Mouse (Mus musculus): ENCODE data around the gene Arfip1. TPM values are rescaled to one million over a fixed set of nuclear protein-coding genes. Genes with fewer than 3 reads are reported as not detected.
A peak's percentile ranks its signal among the peaks of the same experiment; 100 is the strongest.

The Arfip1 gene
- total RNA-seq, 2 experiments from 2014 or later: 38.6 to 48.6 TPM

DNA sequence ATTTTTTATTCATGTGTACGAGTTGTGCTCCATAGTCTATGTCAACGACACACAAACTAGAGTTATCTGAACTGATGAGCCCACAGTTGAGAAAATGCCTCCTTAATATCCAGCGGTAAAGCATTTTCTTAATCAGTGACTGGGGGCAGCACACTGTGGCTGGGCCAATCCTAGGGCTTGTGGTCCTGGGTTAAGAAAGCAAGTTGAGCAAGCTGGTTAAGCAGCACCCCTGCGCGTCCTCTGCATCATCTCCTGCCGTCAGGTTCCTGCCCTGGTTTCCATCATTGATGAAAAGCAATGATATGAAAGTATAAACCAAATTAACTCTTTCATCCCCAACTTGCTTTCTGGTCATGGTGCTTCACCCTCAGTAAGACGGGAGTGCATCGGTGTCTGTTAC is 89.8 kb downstream of the Arfip1 start:
- DNase-seq (ENCODE audit: low spot score in 2 of 2): no peak

DNA sequence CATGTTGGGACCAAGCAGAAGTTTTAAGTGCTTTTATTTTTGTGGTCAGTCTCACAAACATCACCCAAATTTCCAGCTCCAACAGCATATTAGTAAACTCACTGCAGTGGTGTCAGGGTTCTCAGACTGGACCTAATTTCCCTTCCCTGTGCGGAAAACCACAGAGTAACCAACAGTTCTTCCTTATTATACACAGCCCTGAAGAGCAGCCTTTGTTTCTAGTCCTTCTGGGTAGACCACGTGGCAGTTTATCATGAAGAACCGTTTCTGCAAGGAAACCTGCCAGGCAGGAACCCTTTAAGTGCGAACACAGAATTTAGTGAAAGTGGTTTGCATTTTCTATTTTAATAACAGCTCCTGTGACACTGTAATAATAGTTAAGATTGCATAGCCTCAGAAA is 90.3 kb downstream of the Arfip1 start:
- DNase-seq (ENCODE audit: low spot score in 2 of 2): no peak

DNA sequence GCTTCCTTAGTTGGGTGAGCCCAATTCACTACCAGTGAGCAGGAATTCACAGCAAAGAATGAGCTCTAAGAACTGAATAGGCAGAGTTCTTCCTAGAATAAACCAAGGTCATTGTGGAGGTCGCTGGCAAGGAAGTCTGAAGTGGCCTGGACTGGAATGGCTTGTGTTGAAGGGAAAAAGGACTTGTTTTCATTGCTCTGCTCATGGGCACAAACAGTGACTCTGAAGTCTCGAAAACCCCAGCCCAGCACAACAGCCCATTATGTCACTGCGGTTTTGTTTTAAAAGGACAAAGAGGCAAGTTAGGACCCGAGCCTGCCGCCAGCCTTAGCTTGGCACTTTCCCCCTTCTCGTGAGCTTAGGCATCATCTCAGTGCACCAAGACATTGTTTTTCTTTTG is 93.7 kb downstream of the Arfip1 start:
- DNase-seq (ENCODE audit: low spot score in 2 of 2): no peak

DNA sequence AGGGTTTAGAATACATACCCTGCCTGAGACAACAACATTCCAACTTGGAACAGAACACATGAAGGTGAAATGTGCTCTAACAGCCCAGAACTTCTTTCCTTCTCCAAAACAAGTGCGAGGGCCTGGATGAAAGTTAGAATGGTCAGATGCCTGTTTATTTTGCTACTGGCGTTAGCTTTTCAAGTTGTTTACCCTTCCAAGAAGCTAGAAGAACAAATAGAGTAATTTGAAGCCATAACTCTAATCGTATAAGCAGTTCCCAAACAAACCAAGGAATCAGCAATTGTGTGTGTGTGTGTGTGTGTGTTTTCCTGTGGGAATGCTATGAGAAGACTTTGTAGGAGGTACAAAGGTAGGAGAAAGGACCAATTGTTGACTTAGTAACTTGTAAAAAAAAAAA is 97.5 kb downstream of the Arfip1 start:
- no peak for DNase-seq (ENCODE audit: low spot score in 2 of 2)

DNA sequence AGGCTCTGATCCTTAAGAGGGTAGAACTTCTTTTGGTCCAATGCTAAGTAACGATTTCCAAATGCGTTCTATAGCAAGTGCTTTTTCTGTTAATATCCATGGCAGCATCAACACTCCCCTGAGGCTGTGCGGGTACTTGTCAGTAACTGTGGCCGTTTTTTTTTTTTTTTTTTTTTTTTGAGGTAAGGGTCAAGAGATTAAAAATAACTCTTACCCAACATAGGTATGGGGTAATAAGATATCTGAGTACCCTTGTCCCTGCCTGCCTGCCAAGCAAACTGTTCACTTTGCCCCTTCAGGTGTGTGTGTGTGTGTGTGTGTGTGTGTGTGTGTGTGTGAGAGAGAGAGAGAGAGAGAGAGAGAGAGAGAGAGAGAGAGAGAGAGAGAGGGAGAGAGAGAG is 98.1 kb downstream of the Arfip1 start:
- no peak for DNase-seq (ENCODE audit: low spot score in 2 of 2)

DNA sequence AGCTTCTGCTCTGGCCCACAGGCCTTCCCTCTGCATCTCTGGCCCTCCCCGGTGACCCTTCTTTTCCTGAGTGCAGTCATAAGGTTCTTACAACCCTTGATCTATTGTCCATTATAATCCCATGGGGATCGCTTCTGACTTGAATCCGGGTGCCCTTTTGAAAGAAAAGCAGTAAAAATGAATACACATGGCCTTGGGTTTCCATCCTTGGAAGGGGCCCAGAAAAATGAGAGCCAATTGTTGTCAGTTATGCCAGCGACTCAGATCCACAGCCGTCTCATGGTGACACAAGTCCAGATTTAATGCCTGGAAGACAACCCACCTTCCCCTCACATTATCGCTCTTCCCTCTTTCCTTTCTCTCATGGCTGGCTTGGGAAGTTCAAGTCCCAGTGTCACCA is 100.3 kb downstream of the Arfip1 start:
- peak in 1 of 2 experiments; percentile 38 for DNase-seq (ENCODE audit: low spot score in 2 of 2)

DNA sequence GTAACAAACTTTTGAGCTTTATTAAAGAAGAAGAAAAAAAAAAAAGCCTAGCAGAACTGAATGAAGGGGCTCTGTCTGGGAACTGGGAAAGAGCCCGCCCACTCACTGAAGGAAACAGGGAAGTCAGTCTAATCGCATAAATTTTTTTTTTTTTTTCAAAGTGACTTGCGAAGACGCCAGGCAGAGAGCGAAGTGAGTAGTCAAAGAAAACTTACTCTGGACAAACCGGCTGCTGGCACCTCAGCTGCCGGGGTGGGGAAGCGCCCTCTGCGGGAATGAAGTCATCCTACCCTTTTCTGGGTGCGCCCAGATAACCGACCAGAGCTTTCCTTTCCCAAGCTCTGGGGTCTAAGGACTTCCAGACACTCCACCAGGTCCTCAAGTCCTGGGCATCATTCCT is 101.3 kb downstream of the Arfip1 start:
- peak in 1 of 2 experiments; percentile 30 for DNase-seq (ENCODE audit: low spot score in 2 of 2)

DNA sequence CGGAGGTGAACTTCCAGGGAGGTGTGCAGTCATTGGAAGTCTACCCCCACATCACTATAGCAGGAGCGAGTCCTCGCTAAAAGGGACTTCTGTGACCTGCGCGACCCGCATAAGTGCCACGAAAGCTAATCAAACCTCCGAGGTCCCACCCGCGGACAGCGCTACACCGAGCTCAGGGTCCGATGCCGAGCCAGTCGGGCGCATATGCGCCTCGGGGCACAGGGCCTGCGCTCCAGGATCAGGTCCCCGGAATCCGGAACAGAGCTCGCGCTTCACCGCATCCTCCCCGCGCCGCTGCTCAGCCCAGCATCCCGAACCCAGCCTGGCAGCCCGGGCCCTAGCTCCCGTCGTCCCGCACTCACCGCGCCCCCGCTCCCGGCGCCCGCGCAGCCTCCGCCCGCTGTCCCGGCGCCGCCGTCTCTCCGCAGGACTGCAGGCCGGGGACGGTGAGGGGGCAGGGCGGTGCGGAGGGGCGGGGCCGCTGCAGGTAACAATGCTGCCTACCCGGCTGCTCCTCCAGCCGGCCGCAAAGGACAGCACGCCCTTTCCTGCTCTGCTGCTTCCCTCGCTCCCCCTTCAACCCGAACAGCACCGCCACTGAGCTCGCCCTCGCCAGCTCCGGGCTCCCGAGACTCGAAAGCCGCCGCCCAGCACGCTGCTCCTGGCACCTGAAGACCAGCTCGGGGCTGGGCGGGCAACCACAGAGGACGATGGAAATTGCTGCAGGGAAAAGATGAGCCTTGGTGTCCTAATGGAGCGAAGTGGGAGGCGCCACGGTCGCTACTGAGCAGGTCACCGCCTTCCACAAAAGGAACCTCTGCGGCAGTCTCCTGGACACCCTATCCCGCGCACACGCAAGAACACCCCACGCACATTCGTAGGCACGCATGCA is 102.2 kb downstream of the Arfip1 start, which contains the start of gene Fhdc1:
Fhdc1 (minus strand) TSS at position 424 of the 892 bp plus-strand sequence.
- peak; percentile 47 to 61 for DNase-seq (ENCODE audit: low spot score in 2 of 2)

DNA sequence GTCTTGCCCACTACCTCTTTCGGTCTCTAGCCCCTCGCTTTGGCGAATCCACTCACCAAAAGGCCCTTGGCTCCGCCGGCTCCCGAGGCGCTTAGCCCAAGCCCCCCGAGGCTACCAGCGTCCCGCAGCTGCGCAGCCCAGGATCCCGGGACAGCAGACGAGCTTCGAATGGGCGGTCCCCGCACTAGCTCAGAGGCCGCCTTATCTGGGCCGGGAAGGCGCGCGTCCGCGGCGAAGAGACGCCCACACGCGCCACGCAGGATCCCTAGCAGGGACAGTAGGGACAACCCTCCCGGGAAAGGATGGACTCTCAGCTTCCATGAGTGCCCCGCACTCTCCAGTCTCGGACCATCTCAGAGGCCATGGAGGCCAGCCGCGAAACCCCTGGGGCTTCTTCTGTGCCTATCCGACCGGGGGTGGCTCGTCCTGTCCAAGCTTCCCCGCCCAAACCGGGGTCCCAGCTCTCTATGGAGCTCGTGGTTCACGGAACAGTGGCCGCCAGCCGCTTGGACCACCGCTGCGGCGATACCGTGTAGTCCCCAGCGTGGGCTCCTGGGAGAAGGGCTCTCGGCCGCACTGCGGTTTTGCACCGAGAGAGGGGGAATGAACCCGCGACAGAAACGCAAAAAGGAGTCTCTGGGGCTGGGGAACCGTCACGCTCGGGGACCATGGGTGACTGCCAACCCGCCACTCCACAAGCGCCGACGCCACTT is 103.0 kb downstream of the Arfip1 start:
- peak; percentile 56 to 58 for DNase-seq (ENCODE audit: low spot score in 2 of 2)

DNA sequence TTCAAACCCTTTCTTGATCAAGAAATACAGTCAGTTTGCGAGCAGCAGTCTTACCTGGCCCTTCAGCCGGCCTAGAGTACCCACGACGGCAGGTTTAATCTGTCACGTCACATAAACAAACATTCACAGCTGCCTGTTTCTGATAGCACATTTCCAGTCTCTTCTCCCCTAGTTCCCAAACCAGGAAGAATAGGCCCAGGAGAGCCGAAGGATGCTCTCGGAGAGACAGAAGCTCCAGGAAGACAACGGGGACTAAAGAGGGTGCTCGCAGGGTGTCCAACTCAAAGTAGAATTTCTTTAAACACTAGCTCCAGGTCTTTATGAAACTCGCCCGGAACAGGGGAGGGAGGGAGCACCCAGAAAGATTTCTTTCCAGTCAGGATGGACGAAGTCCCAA is 103.5 kb downstream of the Arfip1 start:
- no peak for DNase-seq (ENCODE audit: low spot score in 2 of 2)

DNA sequence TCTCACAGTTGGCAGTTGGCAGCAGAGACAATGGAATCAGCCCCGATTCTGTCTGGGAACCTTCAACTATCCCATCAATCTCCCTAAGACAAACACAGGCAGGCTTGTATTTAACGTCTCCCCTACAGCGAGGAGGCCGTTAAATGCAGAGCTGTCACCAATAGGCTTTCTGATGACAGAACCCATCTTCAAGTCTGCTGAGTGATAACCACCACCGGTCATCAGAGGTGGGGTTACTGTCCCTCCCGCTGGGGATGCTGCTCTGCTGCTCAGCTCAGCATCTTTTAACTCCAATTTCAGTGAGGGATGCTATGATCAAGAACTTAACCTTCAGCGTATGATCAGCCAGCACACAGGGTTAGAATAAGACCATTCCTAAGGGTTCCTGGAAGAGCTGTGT is 104.2 kb downstream of the Arfip1 start:
- no peak for DNase-seq (ENCODE audit: low spot score in 2 of 2)

DNA sequence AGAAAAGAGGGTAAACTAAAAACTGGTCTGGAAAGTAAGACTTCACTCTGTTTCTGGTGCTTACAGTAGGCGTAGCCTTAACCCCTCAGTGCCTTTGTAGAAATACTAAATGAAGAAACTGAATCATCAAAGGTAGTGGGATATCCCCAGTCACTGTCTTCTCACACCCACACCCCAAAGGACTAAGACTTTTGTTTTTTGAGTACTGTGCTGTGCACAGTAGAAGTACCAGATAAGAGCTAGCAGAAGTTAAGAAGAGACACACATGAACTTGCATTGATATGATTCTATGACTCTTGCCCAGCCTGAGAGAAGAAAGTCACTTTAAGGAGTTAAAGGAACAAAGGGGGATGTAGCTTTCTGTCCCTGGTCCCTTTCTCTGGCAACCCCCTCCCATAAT is 104.9 kb downstream of the Arfip1 start:
- DNase-seq (ENCODE audit: low spot score in 2 of 2): no peak

DNA sequence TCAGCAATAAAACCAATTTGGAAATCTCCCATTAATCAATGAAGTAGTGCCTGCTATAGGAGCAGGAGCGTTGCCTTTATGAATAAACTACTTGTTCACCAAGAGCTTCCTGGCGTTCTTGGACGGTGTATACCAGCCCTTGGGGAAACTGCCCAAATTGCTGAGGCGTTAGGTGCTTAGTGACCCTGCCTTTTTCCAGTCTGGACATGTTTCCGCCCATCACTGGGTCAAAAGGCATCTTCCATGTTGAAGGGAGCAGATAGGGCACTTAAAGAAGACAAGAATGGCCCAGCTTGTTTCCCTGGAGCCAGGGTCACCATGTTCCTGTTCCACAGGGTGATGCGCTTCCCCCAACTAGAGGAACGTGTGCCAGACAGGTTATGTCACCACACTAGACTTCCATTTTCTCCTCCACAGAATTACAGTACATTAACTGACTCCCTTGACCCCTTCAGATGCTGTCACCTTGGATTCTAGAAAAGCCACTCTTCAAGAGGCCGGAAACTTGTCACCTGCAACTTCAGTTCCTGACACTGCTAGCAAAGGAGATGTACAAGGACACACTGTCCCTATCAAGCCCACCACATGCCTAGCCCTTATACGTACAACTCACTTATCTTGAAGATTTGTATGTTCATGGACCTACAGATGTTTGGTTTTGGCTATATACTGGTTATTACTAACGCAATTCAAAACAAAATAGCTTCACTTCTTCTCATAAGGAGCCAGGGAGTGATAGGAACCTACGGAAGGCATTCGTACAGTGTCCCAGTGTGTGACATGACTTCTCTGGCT is 107.2 kb downstream of the Arfip1 start:
- DNase-seq (ENCODE audit: low spot score in 2 of 2): no peak

DNA sequence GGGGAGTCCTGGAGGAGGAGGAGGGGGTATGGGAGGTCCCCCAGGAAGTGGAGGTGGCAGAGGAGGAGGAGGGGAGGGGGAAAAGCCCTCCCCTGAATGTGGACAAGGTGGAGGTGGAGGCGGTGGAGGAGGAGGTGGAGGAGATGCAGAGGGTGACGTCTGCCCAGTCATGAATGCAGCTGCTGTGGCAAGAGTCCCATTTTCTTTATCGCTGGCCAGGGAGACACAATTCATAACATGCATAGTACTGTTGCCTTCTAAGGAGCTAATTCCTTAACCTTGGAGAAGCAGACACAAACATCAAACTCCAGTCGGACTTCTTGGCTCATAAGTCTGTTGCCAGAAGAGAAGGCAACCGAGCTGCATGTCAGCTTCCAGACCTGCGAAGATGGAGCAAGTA is 108.0 kb downstream of the Arfip1 start:
- no peak for DNase-seq (ENCODE audit: low spot score in 2 of 2)

DNA sequence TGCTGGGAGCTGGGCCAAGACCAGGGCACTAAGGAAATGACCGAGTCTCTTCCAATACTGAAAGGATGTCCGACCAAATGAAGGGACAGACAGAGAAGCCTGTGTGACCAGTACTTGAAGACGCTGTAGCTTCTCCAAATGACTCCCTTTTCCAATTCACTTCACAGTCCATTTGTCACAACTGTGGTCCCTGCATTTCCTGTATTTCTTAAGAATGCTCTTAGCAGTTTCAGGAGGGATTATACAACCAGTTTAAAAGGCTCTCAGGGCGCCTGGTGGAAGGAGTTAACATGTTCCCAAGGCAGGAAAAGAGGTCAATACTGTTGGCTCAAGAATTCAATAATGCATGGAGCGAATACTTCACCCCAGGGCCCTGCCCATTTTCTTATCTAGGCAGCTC is 109.5 kb downstream of the Arfip1 start:
- DNase-seq (ENCODE audit: low spot score in 2 of 2): no peak

DNA sequence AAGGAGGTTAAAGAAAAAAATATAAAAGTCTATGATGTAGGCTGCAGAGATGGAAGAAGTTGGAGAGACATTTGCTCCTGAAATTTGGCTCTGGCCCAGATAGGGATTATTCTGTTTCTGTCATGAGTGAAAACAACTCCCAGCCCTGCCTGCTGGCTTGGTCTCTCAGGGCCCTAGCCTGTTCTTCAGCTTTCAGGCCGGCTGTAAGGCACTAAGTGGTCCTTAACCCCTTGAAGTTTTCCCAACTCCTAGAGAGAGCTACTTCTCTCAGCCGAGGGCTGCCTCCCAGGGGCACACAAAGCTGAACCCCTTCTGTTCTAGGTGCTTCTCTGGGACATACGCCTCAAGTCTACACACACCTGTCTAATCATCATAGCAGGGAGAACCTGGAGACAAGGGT is 109.9 kb downstream of the Arfip1 start:
- no peak for DNase-seq (ENCODE audit: low spot score in 2 of 2)

DNA sequence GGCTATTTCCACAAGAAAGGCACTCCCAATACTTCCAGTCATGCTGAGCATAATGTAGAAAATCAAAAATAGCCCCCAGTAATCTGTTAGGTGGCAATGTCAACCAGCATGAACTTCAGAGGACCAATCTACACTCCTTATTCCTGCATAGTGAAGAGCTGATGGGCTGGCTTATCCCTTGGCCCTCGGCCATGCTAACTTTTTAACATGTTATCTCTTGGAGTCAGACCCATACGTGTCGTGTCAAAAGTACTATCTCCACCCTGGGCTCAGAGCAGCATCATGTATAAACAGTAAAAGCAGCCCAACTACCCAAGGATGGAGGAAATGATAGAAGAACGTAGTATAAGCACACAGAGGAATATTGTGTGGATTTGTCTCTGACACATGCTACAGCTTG is 111.3 kb downstream of the Arfip1 start:
- DNase-seq (ENCODE audit: low spot score in 2 of 2): no peak

DNA sequence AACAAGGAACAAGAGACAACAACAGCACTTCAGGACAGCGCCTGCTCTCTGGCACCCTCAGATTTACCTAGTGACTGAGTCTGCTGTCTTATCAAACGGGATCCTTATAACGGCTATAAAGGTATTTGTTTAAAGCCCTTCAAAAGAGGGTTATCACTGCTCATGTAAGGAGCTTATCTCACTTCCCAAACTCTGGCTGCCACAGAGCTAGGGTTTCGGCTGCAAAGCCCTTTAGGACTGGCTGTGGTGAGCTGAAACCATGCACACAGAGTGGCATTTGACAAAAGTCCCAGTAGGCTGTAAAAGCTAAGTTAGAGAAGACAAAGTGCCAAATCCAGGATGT is 114.3 kb downstream of the Arfip1 start:
- no peak for DNase-seq (ENCODE audit: low spot score in 2 of 2)

DNA sequence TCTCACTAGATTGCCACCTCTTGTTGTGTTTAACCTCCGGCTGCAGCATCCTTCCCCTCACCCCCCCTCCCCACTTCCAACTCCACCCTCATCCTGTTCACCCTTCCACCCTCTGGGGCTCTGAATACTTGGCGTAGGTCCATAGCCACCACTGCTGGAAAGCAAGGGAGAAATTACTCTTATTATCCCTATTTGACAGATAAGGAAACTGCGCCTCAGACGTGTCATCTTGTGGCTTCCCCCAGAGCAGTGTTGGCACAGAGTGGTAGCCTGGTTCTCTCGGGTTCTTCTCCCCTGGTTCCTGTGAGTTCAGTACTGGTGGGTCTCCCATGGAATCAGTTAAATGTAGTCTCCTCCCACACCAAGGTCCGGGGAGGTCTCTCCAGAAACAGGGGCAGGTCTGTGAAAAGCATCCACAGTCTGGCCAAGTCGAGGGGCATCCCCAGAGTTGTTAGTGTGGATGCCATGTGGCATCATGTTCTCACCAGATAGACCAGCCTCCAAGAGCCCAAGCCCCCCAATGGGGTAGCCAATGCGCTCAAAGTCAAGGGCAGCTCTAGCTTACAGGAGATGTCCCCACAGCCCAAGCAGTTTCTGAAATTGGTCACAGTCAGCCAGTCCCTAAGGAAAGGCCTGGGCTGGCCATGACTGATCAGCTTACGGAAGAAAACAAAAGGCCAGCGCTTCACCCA is 114.9 kb downstream of the Arfip1 start:
- DNase-seq (ENCODE audit: low spot score in 2 of 2): no peak

DNA sequence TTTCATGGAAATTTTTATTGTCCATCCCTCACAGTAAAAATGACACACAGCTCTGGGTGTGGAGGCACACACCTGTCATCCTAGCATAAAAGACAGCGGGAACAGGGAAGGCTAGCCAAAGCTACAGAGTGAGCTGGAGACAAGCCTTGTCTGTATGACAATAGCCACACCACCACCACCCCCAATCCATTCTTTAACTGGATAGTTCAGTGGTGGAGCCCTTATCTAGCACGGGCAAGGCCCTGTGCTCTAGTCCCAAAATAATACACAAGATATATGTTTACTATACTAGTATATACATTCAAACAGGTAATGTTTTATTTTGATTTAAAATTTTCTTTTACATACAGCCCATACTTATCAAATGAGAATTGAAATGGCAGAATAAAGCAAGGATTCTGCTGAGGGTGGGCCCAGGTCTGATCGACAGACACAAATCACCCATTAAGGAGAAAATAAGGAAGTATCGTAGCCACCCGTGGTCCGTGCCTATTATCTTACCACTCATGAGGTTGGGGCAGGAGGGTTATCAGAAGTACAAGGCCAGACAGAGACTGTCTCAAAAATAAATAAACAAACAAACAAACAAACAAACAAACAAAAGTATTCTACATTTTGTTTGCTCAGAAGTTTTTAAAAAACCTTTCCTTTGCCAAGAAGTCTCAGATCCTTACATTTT is 116.5 kb downstream of the Arfip1 start:
- no peak for DNase-seq (ENCODE audit: low spot score in 2 of 2)

DNA sequence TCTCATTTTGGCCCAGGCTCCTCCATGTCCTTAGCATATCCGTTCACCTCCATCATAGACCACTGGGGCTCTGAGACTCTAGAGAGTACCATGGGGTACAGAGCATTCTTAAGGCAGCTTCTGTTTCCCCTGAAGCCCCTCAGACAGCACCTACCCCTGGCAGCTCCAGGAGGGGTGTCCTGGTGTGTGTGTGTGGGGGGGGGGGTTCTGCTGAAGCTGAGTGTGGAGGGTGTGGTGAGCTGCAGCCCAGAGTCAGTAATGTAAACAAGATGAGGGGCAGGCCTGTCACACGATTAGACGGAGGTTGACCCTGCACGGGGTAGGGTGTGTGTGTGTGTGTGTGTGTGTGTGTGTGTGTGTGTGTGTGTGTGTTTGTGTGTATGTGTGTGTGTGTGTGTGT is 120.7 kb downstream of the Arfip1 start:
- no peak for DNase-seq (ENCODE audit: low spot score in 2 of 2)
